Mouse (Mus musculus): ENCODE measurements around the gene Col6a1. TPM values are rescaled to one million over a fixed set of nuclear protein-coding genes. Genes with fewer than 3 reads are reported as not detected.
A peak's percentile ranks its signal among the peaks of the same experiment; 100 is the strongest.

The Col6a1 gene
- polyA plus RNA-seq, 1 experiment from 2014 or later, result 169 TPM

- no peaks in the 10 kb centered on the region for H3K36me3 ChIP-seq (ENCODE audit: control insufficient read depth, insufficient read depth, low read length)
- no peak overlapping the region for H3K27ac ChIP-seq (replicated peaks)
- ATAC-seq (ENCODE audit: low FRiP score, low TSS enrichment), result no peak
- 80% methylated on average over 10 of the region's 10 CpGs for WGBS
- DNase-seq (ENCODE audit: low spot score), result no peak
- H3K4me2 ChIP-seq (replicated peaks; ENCODE audit: low read depth), result no peak overlapping the region
- TF ChIP-seq CTCF (IDR thresholded peaks at IDR 0.05; ENCODE audit: low read depth) (no peak), EP300 (optimal IDR thresholded peaks at IDR 0.05) (no peak)
- no peaks in the 10 kb centered on the region for H3K9me3 ChIP-seq (ENCODE audit: control insufficient read depth, low read length)
- no peak overlapping the region for H3K9ac ChIP-seq (ENCODE audit: low read length)
- 0 out of 2 replicates have a peak, but pooled peaks cover 3% of the 10 kb centered on the region for H3K4me1 ChIP-seq (replicated peaks; ENCODE audit: control insufficient read depth, insufficient read depth)
- H3K27me3 ChIP-seq (ENCODE audit: control insufficient read depth, insufficient read depth, low read length), result no peaks in the 10 kb centered on the region
- H3K4me3 ChIP-seq (ENCODE audit: low read depth, low read length), result no peak overlapping the region
Measured at GRCm38 (mm10) chr10:76685451-76686017, 40.4 kb downstream of the Col6a1 start.

GRCm38 (mm10) chr10:76683977-76684376 lies 42.0 kb downstream of the Col6a1 start:
- no peak overlapping the region for H3K9ac ChIP-seq (ENCODE audit: low read length)
- H3K27me3 ChIP-seq (ENCODE audit: control insufficient read depth, insufficient read depth, low read length), result no peaks in the 10 kb centered on the region
- no peak for DNase-seq (ENCODE audit: low spot score)
- no peak for TF ChIP-seq CTCF (IDR thresholded peaks at IDR 0.05; ENCODE audit: low read depth)
- no peak for TF ChIP-seq EP300 (optimal IDR thresholded peaks at IDR 0.05)
- no peaks in the 10 kb centered on the region for H3K9me3 ChIP-seq (ENCODE audit: control insufficient read depth, low read length)
- H3K4me2 ChIP-seq (replicated peaks; ENCODE audit: low read depth), result no peak overlapping the region
- no peaks in the 10 kb centered on the region for H3K36me3 ChIP-seq (ENCODE audit: control insufficient read depth, insufficient read depth, low read length)
- H3K4me1 ChIP-seq (replicated peaks; ENCODE audit: control insufficient read depth, insufficient read depth), result 0 out of 2 replicates have a peak, but pooled peaks cover 3% of the 10 kb centered on the region
- H3K4me3 ChIP-seq (ENCODE audit: low read depth, low read length), result no peak overlapping the region
- H3K27ac ChIP-seq (replicated peaks), result no peak overlapping the region; the same call in 1 of the 2 replicates
- ATAC-seq (ENCODE audit: low FRiP score, low TSS enrichment), result no peak
- 63% methylated on average over 12 of the region's 12 CpGs for WGBS

GRCm38 (mm10) chr10:76683461-76683860 lies 42.5 kb downstream of the Col6a1 start:
- Histone ChIP-seq H3K4me1 (replicated peaks; ENCODE audit: control insufficient read depth, insufficient read depth) (0 out of 2 replicates have a peak, but pooled peaks cover 3% of the 10 kb centered on the region), H3K27me3 (ENCODE audit: control insufficient read depth, insufficient read depth, low read length) (no peaks in the 10 kb centered on the region), H3K4me2 (replicated peaks; ENCODE audit: low read depth) (no peak overlapping the region), H3K36me3 (ENCODE audit: control insufficient read depth, insufficient read depth, low read length) (no peaks in the 10 kb centered on the region), H3K4me3 (ENCODE audit: low read depth, low read length) (no peak overlapping the region), H3K9me3 (ENCODE audit: control insufficient read depth, low read length) (no peaks in the 10 kb centered on the region), H3K27ac (replicated peaks) (0 out of 2 replicates have a peak overlapping the region, but pooled peaks have one; percentile 13), H3K9ac (ENCODE audit: low read length) (no peak overlapping the region)
- 61% methylated on average over 7 of the region's 7 CpGs for WGBS
- DNase-seq (ENCODE audit: low spot score) (no peak), ATAC-seq (ENCODE audit: low FRiP score, low TSS enrichment) (no peak)
- no peak for TF ChIP-seq CTCF (IDR thresholded peaks at IDR 0.05; ENCODE audit: low read depth)
- no peak for TF ChIP-seq EP300 (optimal IDR thresholded peaks at IDR 0.05)

GRCm38 (mm10) chr10:76681882-76682281 lies 44.1 kb downstream of the Col6a1 start:
- Histone ChIP-seq H3K9ac (ENCODE audit: low read length) (no peak overlapping the region), H3K4me3 (ENCODE audit: low read depth, low read length) (no peak overlapping the region), H3K36me3 (ENCODE audit: control insufficient read depth, insufficient read depth, low read length) (no peaks in the 10 kb centered on the region), H3K4me2 (replicated peaks; ENCODE audit: low read depth) (no peak overlapping the region), H3K27me3 (ENCODE audit: control insufficient read depth, insufficient read depth, low read length) (no peaks in the 10 kb centered on the region), H3K9me3 (ENCODE audit: control insufficient read depth, low read length) (no peaks in the 10 kb centered on the region), H3K27ac (replicated peaks) (peak overlapping the region; percentile 81), H3K4me1 (replicated peaks; ENCODE audit: control insufficient read depth, insufficient read depth) (0 out of 2 replicates have a peak, but pooled peaks cover 3% of the 10 kb centered on the region)
- no peak for TF ChIP-seq EP300 (optimal IDR thresholded peaks at IDR 0.05)
- no peak for TF ChIP-seq CTCF (IDR thresholded peaks at IDR 0.05; ENCODE audit: low read depth)
- DNase-seq (ENCODE audit: low spot score), result no peak
- 59% methylated on average over 3 of the region's 3 CpGs for WGBS
- ATAC-seq (ENCODE audit: low FRiP score, low TSS enrichment), result no peak; the same call in 1 of the 2 replicates

GRCm38 (mm10) chr10:76680758-76681650 lies 45.0 kb downstream of the Col6a1 start:
- 69% methylated on average over 6 of the region's 6 CpGs for WGBS
- no peak overlapping the region for H3K9ac ChIP-seq (ENCODE audit: low read length)
- H3K4me2 ChIP-seq (replicated peaks; ENCODE audit: low read depth), result no peak overlapping the region
- H3K27ac ChIP-seq (replicated peaks), result peak overlapping the region; percentile 81
- no peaks in the 10 kb centered on the region for H3K9me3 ChIP-seq (ENCODE audit: control insufficient read depth, low read length)
- TF ChIP-seq EP300 (optimal IDR thresholded peaks at IDR 0.05) (no peak), CTCF (IDR thresholded peaks at IDR 0.05; ENCODE audit: low read depth) (no peak)
- H3K4me3 ChIP-seq (ENCODE audit: low read depth, low read length), result no peak overlapping the region
- no peaks in the 10 kb centered on the region for H3K27me3 ChIP-seq (ENCODE audit: control insufficient read depth, insufficient read depth, low read length)
- DNase-seq (ENCODE audit: low spot score), result no peak
- H3K4me1 ChIP-seq (replicated peaks; ENCODE audit: control insufficient read depth, insufficient read depth), result 0 out of 2 replicates have a peak, but pooled peaks cover 3% of the 10 kb centered on the region
- no peaks in the 10 kb centered on the region for H3K36me3 ChIP-seq (ENCODE audit: control insufficient read depth, insufficient read depth, low read length)
- peak; percentile 66 for ATAC-seq (ENCODE audit: low FRiP score, low TSS enrichment)
